Mouse (Mus musculus) testis, adult 2 months (tissue): ENCODE data around the gene Alkbh5.

ENCODE experiments used
- CTCF ChIP-seq: fragments of 200-500 bp; IDR thresholded peaks from 2 replicates; pipeline ENCODE4 v1.5.1; 2012; ENCODE audit warnings: low read depth, mild to moderate bottlenecking, inconsistent platforms, low read length, moderate library complexity; ENCODE audit not compliant: control insufficient read depth, insufficient read depth, insufficient replicate concordance
- POLR2A ChIP-seq: fragments of 200-500 bp; IDR thresholded peaks from 2 replicates; pipeline ENCODE4 v1.6.1; 2012; ENCODE audit warnings: low read depth, mild to moderate bottlenecking, inconsistent platforms, low read length, moderate library complexity; ENCODE audit not compliant: control insufficient read depth

DNA sequence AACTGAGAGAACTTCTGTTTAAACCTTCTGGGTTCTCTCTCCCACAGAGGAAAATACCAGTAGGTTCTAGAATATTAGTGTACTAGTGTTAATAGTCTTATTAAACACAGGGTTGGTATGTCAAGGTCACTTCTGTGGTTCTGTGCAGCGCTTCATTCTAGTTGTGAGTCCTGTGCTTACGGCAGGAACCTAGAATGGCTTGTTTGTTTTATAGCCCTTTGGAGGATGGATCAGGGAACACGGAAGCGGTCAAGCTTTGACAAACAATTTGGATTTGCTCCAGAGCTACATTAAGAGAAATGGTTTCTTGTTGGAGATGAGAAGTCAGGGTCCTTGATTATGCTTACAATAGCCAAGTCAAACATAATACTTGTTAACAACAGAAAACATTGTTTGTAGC, 9.3 kb downstream of the Alkbh5 start:
- no peak for TF ChIP-seq CTCF
- no peak for TF ChIP-seq POLR2A
